Mouse (Mus musculus) activated CD4-positive, CD25-positive, alpha-beta regulatory T cell (primary cell): ENCODE measurements around the gene Slc12a3. TPM values are rescaled to one million over a fixed set of nuclear protein-coding genes. Genes with fewer than 3 reads are reported as not detected.

ENCODE experiments used
- polyA plus RNA-seq, 2 experiments: library from polyadenylated mRNA; unstranded; fragments of 100-300 nt; shearing (Covaris generic); gene quantifications; one replicate each; pipeline ENCODE4 v1.2.1; 2017

Slc12a3 gene
- polyA plus RNA-seq = under 1 TPM in 1 of 2 experiments, not detected in 1; 0.06 TPM

GRCm38 (mm10) chr8:94328932-94329728, at the start of gene Slc12a3:
Gene Slc12a3 (plus strand): TSS chr8:94329201.

GRCm38 (mm10) chr8:94386214-94387026, 57.4 kb downstream of the Slc12a3 start, which contains the start of gene Herpud1:
Gene Herpud1 (plus strand): TSS chr8:94386438.

Other genes starting within 250 kb of the Slc12a3 start
- gene Bbs2, start 230.3 kb upstream of the Slc12a3 start, polyA plus RNA-seq = 1 to 10 TPM; 2.5 to 9.5 TPM
- not detected for gene Mt4, start 192.0 kb upstream of the Slc12a3 start, polyA plus RNA-seq
- gene Mt3, start 176.6 kb upstream of the Slc12a3 start, polyA plus RNA-seq = 1 to 10 TPM in 1 of 2 experiments, under 1 TPM in 1; 0.45 to 2.3 TPM
- 1 to 10 TPM; 2.1 to 6.2 TPM for gene Mt2, start 156.5 kb upstream of the Slc12a3 start, polyA plus RNA-seq
- gene Mt1, start 150.1 kb upstream of the Slc12a3 start, polyA plus RNA-seq = 10 to 100 TPM in 1 of 2 experiments, 1 to 10 TPM in 1; 5.7 to 16.7 TPM
- 10 to 100 TPM; 32.6 to 33.9 TPM for gene Nup93, start 114.6 kb upstream of the Slc12a3 start, polyA plus RNA-seq
- gene Herpud1, start 57.2 kb downstream of the Slc12a3 start, polyA plus RNA-seq = 100 to 1,000 TPM in 1 of 2 experiments, 10 to 100 TPM in 1; 93.6 to 104 TPM
- 100 to 1,000 TPM; 136 to 239 TPM for gene Nlrc5, start 105.2 kb downstream of the Slc12a3 start, polyA plus RNA-seq
- 1 to 10 TPM; 1.6 to 2.9 TPM for gene Cpne2, start 203.8 kb downstream of the Slc12a3 start, polyA plus RNA-seq